10 mouse cellular contexts compared by ENCODE assay signal in genomic region chr8:111712588-111712987, GRCm38 (mm10). TPM values are rescaled to one million over a fixed set of nuclear protein-coding genes. Genes with fewer than 3 reads are reported as not detected.
DNase-seq lines count a peak whose midpoint lies in the region; ATAC-seq lines count a peak whose summit lies in the region.
"Had no signal": no experiment of that assay in that cellular context is flagged by ENCODE, and none has a peak within 500 bp of the region (broad histone marks: within the 10 kb centered on the region; RNA-seq: fewer than 3 reads in every experiment).

No protein-coding gene starts in this region.

- H3K4me2 ChIP-seq in hindbrain, embryonic 11.5 days (replicated peaks; ENCODE audit: low read depth, low read length) = no peak overlapping the region
- no peak overlapping the region for H3K4me2 ChIP-seq in hindbrain, embryonic 16.5 days (ENCODE audit: low read length)
- H3K4me2 ChIP-seq in embryonic facial prominence, embryonic 14.5 days (ENCODE audit: low read depth, low read length) = no peak overlapping the region
- H3K4me2 ChIP-seq: embryonic facial prominence, embryonic 12.5 days; limb, embryonic 12.5 days had no signal

- WGBS in hindbrain, embryonic 11.5 days = 86% methylated on average over 6 of the region's 6 CpGs
- WGBS in hindbrain, embryonic 16.5 days = 79% methylated on average over 6 of the region's 6 CpGs
- 86% methylated on average over 6 of the region's 6 CpGs for WGBS in embryonic facial prominence, embryonic 14.5 days

- peak; percentile 64 for DNase-seq in hindbrain, embryonic 11.5 days (ENCODE audit: low spot score)
- DNase-seq in CD4-positive, CD25-positive, alpha-beta regulatory T cell, adult 2 months (ENCODE audit: low read depth, low spot score) = peak; percentile 80
- peak; percentile 73 for DNase-seq in adrenal gland, postnatal 25 days
- peak; percentile 61 for DNase-seq in embryonic facial prominence, embryonic 14.5 days (ENCODE audit: low spot score)
- peak; percentile 72 to 81 for DNase-seq in kidney, adult 8-10 months
- DNase-seq in lung, postnatal 36 days = peak; percentile 77
- DNase-seq in thymus, postnatal 4 days = peak; percentile 79

- no peak overlapping the region for H3K27ac ChIP-seq in hindbrain, embryonic 11.5 days (ENCODE audit: low read depth, low read length)
- H3K27ac ChIP-seq in hindbrain, embryonic 16.5 days (ENCODE audit: low read depth, low read length) = no peak overlapping the region
- no peak overlapping the region for H3K27ac ChIP-seq in embryonic facial prominence, embryonic 14.5 days (replicated peaks; ENCODE audit: low read depth, low read length)
- H3K27ac ChIP-seq: embryonic facial prominence, embryonic 12.5 days; limb, embryonic 12.5 days had no signal

- H3K27me3 ChIP-seq in hindbrain, embryonic 11.5 days (ENCODE audit: control insufficient read depth, insufficient read depth, low read length) = no peaks in the 10 kb centered on the region
- H3K27me3 ChIP-seq in hindbrain, embryonic 16.5 days (replicated peaks; ENCODE audit: control insufficient read depth, insufficient read depth, low read length) = no peaks in the 10 kb centered on the region
- H3K27me3 ChIP-seq in embryonic facial prominence, embryonic 14.5 days (replicated peaks; ENCODE audit: control insufficient read depth, insufficient read depth, low read length) = no peaks in the 10 kb centered on the region
- H3K27me3 ChIP-seq: embryonic facial prominence, embryonic 12.5 days; limb, embryonic 12.5 days had no signal

- ATAC-seq in hindbrain, embryonic 11.5 days (ENCODE audit: low FRiP score) = no peak
- no peak for ATAC-seq in hindbrain, embryonic 16.5 days
- no peak for ATAC-seq in embryonic facial prominence, embryonic 14.5 days (ENCODE audit: low read depth)

- H3K4me3 ChIP-seq in hindbrain, embryonic 11.5 days (ENCODE audit: low read depth, low read length) = no peak overlapping the region
- H3K4me3 ChIP-seq in hindbrain, embryonic 16.5 days (ENCODE audit: low read length) = no peak overlapping the region
- H3K4me3 ChIP-seq in embryonic facial prominence, embryonic 14.5 days (ENCODE audit: low read depth, low read length) = no peak overlapping the region
- H3K4me3 ChIP-seq: embryonic facial prominence, embryonic 12.5 days; limb, embryonic 12.5 days had no signal

- H3K36me3 ChIP-seq in hindbrain, embryonic 11.5 days (ENCODE audit: control insufficient read depth, insufficient read depth, low read length) = peaks cover 15% of the 10 kb centered on the region
- H3K36me3 ChIP-seq in hindbrain, embryonic 16.5 days (ENCODE audit: control insufficient read depth, insufficient read depth, low read length) = peaks cover 27% of the 10 kb centered on the region
- H3K36me3 ChIP-seq in embryonic facial prominence, embryonic 14.5 days (ENCODE audit: control insufficient read depth, insufficient read depth, low read length) = peaks cover 72% of the 10 kb centered on the region

- peaks cover 13% of the 10 kb centered on the region for H3K4me1 ChIP-seq in hindbrain, embryonic 11.5 days (replicated peaks; ENCODE audit: control insufficient read depth, insufficient read depth, low read length)
- peaks cover 18% of the 10 kb centered on the region for H3K4me1 ChIP-seq in hindbrain, embryonic 16.5 days (ENCODE audit: control insufficient read depth, insufficient read depth, low read depth, low read length)
- H3K4me1 ChIP-seq in embryonic facial prominence, embryonic 14.5 days (ENCODE audit: control insufficient read depth, insufficient read depth, low read length) = peaks cover 15% of the 10 kb centered on the region

- H3K9me3 ChIP-seq in hindbrain, embryonic 11.5 days (ENCODE audit: control insufficient read depth, low read length) = no peaks in the 10 kb centered on the region
- no peaks in the 10 kb centered on the region for H3K9me3 ChIP-seq in hindbrain, embryonic 16.5 days (ENCODE audit: control insufficient read depth, low read length)
- H3K9me3 ChIP-seq in embryonic facial prominence, embryonic 14.5 days (ENCODE audit: control insufficient read depth, low read length) = no peaks in the 10 kb centered on the region
- H3K9me3 ChIP-seq: embryonic facial prominence, embryonic 12.5 days; limb, embryonic 12.5 days had no signal

- H3K9ac ChIP-seq in hindbrain, embryonic 11.5 days (ENCODE audit: low read depth, low read length) = no peak overlapping the region
- H3K9ac ChIP-seq in hindbrain, embryonic 16.5 days (ENCODE audit: low read depth, low read length) = no peak overlapping the region
- H3K9ac ChIP-seq in embryonic facial prominence, embryonic 14.5 days (ENCODE audit: low read depth, low read length) = no peak overlapping the region
- H3K9ac ChIP-seq: embryonic facial prominence, embryonic 12.5 days; limb, embryonic 12.5 days had no signal

RNA-seq across cellular contexts. Expression of gene Ctrb1, which starts 21.8 kb away (rescaled TPM):
- polyA plus RNA-seq in hindbrain, embryonic 11.5 days (2014; fragmentation: Nextera tagmentation; extraction: Ambion mirVana) = not detected in 2 replicates
- polyA plus RNA-seq in hindbrain, embryonic 16.5 days (2015; fragmentation: Nextera tagmentation; extraction: Ambion mirVana) = not detected in 2 replicates
- not detected in 2 replicates for total RNA-seq in adrenal gland, postnatal 25 days (2021)
- not detected in 2 replicates for polyA plus RNA-seq in embryonic facial prominence, embryonic 14.5 days (2014; fragmentation: Nextera tagmentation; extraction: Ambion mirVana)
- polyA plus RNA-seq: embryonic facial prominence, embryonic 12.5 days; limb, embryonic 12.5 days had no signal

RNA-seq across cellular contexts. Expression of gene Bcar1, which starts 31.0 kb away (rescaled TPM):
- 43.3 and 47.3 TPM in 2 replicates for polyA plus RNA-seq in hindbrain, embryonic 11.5 days (2014; fragmentation: Nextera tagmentation; extraction: Ambion mirVana)
- polyA plus RNA-seq in hindbrain, embryonic 16.5 days (2015; fragmentation: Nextera tagmentation; extraction: Ambion mirVana) = 37.6 and 50.0 TPM in 2 replicates
- total RNA-seq in adrenal gland, postnatal 25 days (2021) = 64.5 and 70.0 TPM in 2 replicates
- 34.9 and 35.3 TPM in 2 replicates for polyA plus RNA-seq in embryonic facial prominence, embryonic 14.5 days (2014; fragmentation: Nextera tagmentation; extraction: Ambion mirVana)
